Mouse (Mus musculus) cerebellum, adult 11-12 months (tissue): ENCODE results near the gene Gm49425.

Experiments used
- DNase-seq: peaks from one replicate; pipeline ENCODE4 v3.0.0; 2022

The Gm49425 gene

DNA sequence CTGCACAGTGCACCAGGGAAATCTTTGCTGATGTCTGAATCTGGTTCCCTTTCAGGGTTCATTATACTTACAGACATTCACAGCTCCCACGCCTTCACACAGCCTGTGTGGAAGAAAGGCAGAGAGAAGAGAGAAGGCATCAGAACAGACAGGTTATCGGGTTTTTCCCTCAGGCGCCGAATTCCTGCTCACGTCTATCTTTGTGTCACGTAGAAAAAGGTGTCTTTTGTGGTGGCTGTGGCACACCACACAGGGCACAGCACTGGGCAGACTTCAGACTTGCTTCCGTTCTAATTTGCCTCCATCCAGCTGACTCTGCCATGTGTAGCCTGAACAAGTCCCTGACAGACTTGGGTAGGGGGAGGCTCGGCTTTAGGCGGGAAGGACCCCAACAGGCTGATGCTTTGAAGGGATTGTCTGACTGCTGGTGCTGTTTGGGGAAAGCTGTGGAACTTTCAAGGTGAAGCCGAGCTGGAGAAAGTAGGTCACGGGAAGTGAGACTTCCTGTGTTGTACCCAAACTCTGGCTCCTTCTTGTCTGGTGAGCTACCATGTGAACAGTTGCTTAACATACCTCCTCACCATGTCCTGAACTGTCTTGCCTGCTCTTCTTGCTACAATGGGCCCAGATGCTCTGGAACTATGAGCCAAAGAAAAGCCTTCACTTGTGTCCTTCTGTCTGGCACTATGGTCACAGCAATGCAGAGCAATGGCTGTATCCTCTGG, 31.0 kb downstream of the Gm49425 start:
- no peak for DNase-seq

DNA sequence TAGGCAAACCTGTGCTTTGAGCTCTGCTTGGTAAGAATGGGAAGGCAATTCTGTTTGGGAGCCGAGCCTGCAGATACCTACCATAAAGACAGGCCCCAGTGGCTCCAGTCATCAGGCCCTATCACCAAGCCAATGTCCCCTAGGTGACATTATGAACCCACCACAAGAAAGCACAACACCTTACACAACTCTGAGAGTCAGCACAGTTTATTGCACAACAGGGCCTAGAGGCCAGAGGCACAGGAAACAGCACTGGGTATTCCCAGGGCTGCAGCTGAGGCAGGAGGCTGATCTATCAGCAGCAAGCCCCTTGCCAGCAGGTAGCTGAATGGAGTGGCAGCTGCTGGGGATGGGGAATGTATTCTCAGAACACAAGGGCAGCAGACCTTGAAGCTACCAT, 32.1 kb downstream of the Gm49425 start:
- no peak for DNase-seq

DNA sequence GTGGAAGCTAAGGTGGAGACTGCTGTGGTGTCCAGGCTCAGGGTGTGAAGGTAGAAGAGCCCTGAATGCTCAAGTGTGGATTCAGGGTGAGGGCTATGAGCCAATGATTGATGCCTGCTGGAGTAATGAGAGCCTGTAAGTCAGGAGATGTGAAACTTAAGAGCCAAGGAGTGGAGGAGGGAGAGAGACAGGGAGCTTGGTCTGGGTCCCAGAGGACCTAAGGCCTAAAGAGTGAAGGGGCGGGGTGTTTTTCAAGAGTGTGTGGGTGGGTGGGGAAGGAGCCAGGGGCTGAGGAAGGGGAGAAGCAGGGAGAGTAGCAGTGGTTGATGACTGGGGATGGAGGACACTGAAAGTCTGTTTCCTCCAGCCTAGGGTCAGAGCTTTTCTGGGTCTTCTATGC, 33.4 kb downstream of the Gm49425 start:
- no peak for DNase-seq

DNA sequence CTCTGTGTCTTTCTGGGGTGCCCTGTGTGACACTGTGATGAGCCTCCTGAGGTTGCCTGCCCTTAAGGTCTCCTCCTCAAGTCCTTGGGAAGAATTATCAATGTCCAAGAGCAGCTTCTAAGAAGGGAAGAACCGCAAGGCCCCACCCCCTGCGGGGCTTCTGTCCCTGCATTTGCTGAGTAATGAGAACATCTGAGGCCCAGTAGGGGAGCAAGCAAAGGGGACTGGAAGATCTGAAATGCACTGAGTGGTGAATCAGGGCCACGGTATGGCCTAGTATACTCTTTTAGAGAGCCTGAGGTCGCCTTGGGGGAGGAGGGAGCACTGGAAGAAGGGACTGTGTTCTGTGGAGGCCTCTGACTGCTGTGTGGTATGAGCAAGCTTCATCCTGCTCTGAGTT, 35.0 kb downstream of the Gm49425 start:
- DNase-seq: no peak

DNA sequence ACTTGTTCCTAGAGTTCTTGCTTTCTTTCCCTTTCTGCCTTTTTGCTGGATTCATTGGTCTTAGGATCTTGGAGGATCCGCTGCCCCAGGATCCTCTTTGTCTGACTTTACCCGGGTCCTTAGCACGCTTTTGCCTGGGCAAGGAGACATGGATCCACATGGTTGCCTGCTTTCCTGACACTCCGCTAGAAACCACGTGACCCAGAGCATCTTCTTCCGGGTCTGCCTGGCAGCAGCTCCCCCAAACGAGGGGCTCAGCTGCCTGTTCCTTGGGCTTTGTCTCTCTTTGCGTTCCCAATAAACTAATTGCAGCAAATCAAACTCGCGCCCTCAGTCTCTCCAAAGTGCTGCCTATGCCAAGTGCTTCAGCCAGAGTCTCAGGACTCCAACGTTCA, 37.4 kb downstream of the Gm49425 start:
- DNase-seq: no peak

DNA sequence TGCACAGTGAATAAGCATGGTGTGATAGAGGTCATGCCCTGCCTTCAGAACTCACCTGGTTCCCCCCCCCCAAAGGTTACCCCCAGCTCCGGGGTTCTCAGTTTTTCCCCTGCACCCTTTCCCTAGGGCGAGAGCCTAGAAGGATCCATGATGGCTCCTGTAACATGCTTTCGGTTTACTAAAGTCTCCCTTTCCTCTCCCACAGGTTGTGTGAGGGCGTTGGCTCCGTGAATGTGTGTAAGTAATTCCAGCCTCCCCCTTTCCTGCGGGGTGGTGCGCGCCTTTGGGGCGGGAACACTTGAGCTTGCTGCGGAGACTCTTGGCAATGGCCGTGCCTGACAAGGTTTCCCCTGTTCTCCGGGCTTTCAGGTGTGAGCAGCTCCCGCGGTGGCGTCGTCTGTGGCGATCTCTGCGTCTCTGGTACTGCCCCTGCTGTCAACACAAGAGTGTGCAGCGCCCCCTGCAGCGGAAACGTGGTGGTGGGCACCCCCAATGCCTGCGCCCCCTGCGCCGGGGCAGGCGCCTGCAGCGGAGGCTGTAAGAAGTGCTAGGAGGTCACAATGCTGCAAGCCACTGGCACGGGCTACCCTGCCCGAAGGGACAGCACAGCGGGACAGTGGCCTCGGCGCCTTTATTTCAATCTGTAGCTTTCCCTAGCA, 37.9 kb downstream of the Gm49425 start:
- peak; percentile 9 for DNase-seq

DNA sequence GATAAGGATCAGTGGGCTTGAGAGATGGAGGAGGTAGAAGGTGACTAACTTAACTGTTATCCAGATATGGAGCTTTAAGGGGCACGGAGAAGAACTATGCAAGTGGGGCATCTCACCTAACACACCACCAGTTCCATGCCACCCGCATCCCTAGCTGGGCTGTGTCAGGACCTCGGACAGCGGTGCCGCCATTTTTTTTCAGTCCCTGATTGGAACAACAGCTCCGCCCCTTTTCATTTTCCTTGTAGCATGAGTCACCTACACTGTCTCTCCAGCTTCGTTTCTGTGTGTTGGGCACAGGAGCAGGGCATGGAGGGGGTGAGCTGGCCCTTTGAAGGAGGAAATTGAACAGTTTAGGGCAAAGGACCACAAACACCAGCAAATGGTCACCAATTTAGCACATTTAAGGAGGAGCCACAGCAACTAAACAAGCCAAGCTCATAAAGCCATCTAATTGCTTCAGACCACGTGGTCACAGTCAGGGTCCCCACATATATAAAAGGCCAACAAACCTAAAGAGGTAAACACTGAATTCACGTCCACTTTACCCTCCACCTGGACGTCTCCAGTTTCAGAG, 44.0 kb downstream of the Gm49425 start, which contains the start of gene Krt86:
Gene Krt86, plus strand, starts transcription at position 527 of the 577 bp plus-strand sequence.
- DNase-seq: no peak

DNA sequence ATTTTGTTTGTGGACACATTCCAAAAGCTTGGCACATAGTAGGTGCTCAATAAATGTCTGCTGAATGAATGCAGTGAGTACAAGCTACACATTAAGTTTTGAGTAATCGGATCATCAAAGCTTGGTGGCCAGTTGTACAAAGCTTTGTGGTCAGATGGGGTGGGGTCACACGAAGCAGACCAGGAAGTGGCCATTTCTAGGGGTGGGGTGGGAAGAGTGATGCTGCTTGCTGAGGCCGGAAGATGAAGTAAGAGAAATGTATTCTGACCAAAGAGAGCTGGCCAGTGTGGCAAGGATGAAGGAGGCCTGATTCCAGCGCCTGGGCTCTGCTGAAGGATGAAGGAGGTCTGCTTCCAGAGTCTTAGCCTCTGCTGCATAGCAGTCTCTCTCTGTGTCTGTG, 48.0 kb downstream of the Gm49425 start:
- no peak for DNase-seq
